Mouse (Mus musculus) MEL (cell line): ENCODE results near the gene Vav2. TPM values are rescaled to one million over a fixed set of nuclear protein-coding genes. Genes with fewer than 3 reads are reported as not detected.

ENCODE experiments used
- DNase-seq: peaks from one replicate; pipeline ENCODE4 v3.0.0; 2011; ENCODE audit warnings: low read depth, low spot score
- H3K27ac ChIP-seq: 2 replicates; pipeline ENCODE4 v1.5.1; 2012; ENCODE audit warnings: low read depth, mild to moderate bottlenecking, control low read depth, low read length, moderate library complexity; ENCODE audit not compliant: control insufficient read depth
- H3K27me3 ChIP-seq, 2 experiments: fragments of 150-350 bp in 1 of 2; sonication (generic) in 1 of 2; 2 replicates each; pipeline ENCODE4 v1.6.1; 2012; ENCODE audit warnings: low read length in 2 of 2, mild to moderate bottlenecking in 2 of 2, improper control_type of control experiment in 1 of 2, moderate library complexity in 1 of 2; ENCODE audit not compliant: insufficient read depth in 2 of 2, control insufficient read depth in 1 of 2
- H3K36me3 ChIP-seq, 2 experiments: 2 replicates each; pipeline ENCODE4 v1.6.1; 2012 to 2014; ENCODE audit warnings: low read length in 2 of 2, improper control_type of control experiment in 1 of 2, inconsistent platforms in 1 of 2, mild to moderate bottlenecking in 1 of 2; ENCODE audit not compliant: insufficient read depth in 2 of 2, control insufficient read depth in 1 of 2
- H3K4me1 ChIP-seq, 2 experiments: fragments of 150-350 bp in 1 of 2; sonication (generic) in 1 of 2; 2 replicates each; pipeline ENCODE4 v1.6.1; 2012; ENCODE audit warnings: low read length in 2 of 2, improper control_type of control experiment in 1 of 2, mild to moderate bottlenecking in 1 of 2; ENCODE audit not compliant: insufficient read depth in 2 of 2, control insufficient read depth in 1 of 2
- H3K4me3 ChIP-seq, 2 experiments: fragments of 150-350 bp in 1 of 2; sonication (generic) in 1 of 2; 2 replicates each; pipeline ENCODE4 v1.5.1; 2012; ENCODE audit warnings: low read depth in 2 of 2, low read length in 2 of 2, mild to moderate bottlenecking in 2 of 2, moderate library complexity in 2 of 2, control low read depth in 1 of 2, improper control_type of control experiment in 1 of 2; ENCODE audit not compliant: control insufficient read depth in 1 of 2, insufficient read depth in 1 of 2
- H3K79me2 ChIP-seq: 2 replicates; pipeline ENCODE4 v1.6.1; 2012; ENCODE audit warnings: mild to moderate bottlenecking, low read length, moderate library complexity; ENCODE audit not compliant: control insufficient read depth, poor library complexity, insufficient read depth
- H3K9ac ChIP-seq: 2 replicates; pipeline ENCODE4 v1.6.1; 2012; ENCODE audit warnings: low read depth, mild to moderate bottlenecking, control low read depth, low read length, moderate library complexity; ENCODE audit not compliant: control insufficient read depth, poor library complexity, severe bottlenecking
- H3K9me3 ChIP-seq: fragments of 150-350 bp; sonication (generic); replicated peaks from 2 replicates; pipeline ENCODE4 v1.6.1; 2012; ENCODE audit warnings: mild to moderate bottlenecking, low read length, improper control_type of control experiment, moderate library complexity; ENCODE audit not compliant: insufficient read depth
- CHD1 ChIP-seq: IDR thresholded peaks from 2 replicates; pipeline ENCODE4 v1.6.1; 2012; ENCODE audit warnings: low read depth, mild to moderate bottlenecking, inconsistent platforms, low read length, improper control_type of control experiment
- E2F4 ChIP-seq: IDR thresholded peaks from 2 replicates; pipeline ENCODE4 v1.6.1; 2011; ENCODE audit warnings: low read depth, low read length, improper control_type of control experiment, borderline replicate concordance
- ELF1 ChIP-seq: IDR thresholded peaks from 2 replicates; pipeline ENCODE4 v1.6.1; 2014; ENCODE audit warnings: low read depth, mild to moderate bottlenecking, inconsistent platforms, low read length, improper control_type of control experiment, moderate library complexity
- EP300 ChIP-seq, 2 experiments: IDR thresholded peaks; 2 replicates each; pipeline ENCODE4 v1.6.1; 2011; ENCODE audit warnings: improper control_type of control experiment in 2 of 2, low read length in 2 of 2, low read depth in 1 of 2, mild to moderate bottlenecking in 1 of 2
- ETS1 ChIP-seq: IDR thresholded peaks from 2 replicates; pipeline ENCODE4 v1.6.1; 2012; ENCODE audit warnings: low read depth, mild to moderate bottlenecking, inconsistent platforms, low read length, improper control_type of control experiment, moderate library complexity
- HCFC1 ChIP-seq: IDR thresholded peaks from 2 replicates; pipeline ENCODE4 v1.6.1; 2012; ENCODE audit warnings: low read depth, mild to moderate bottlenecking, inconsistent platforms, low read length, improper control_type of control experiment, moderate library complexity
- JUND ChIP-seq: IDR thresholded peaks from 2 replicates; pipeline ENCODE4 v1.6.1; 2011; ENCODE audit warnings: low read depth, mild to moderate bottlenecking, improper control_type of control experiment, low read length
- MAFK ChIP-seq: IDR thresholded peaks from 2 replicates; pipeline ENCODE4 v1.6.1; 2011; ENCODE audit warnings: low read depth, mild to moderate bottlenecking, low read length, improper control_type of control experiment, borderline replicate concordance
- MAX ChIP-seq: IDR thresholded peaks from 2 replicates; pipeline ENCODE4 v1.6.1; 2011; ENCODE audit warnings: low read length, improper control_type of control experiment
- MAZ ChIP-seq: IDR thresholded peaks from 2 replicates; pipeline ENCODE4 v1.6.1; 2012; ENCODE audit warnings: low read depth, mild to moderate bottlenecking, inconsistent platforms, low read length, improper control_type of control experiment
- MXI1 ChIP-seq: IDR thresholded peaks from 2 replicates; pipeline ENCODE4 v1.6.1; 2011; ENCODE audit warnings: mild to moderate bottlenecking, low read depth, low read length, improper control_type of control experiment
- MYC ChIP-seq: IDR thresholded peaks from 2 replicates; pipeline ENCODE4 v1.6.1; 2011; ENCODE audit warnings: low read depth, mild to moderate bottlenecking, low read length, improper control_type of control experiment, moderate library complexity
- NRF1 ChIP-seq: IDR thresholded peaks from 2 replicates; pipeline ENCODE4 v1.6.1; 2014; ENCODE audit warnings: low read depth, mild to moderate bottlenecking, inconsistent platforms, low read length, improper control_type of control experiment, moderate library complexity; ENCODE audit not compliant: poor library complexity, insufficient read depth, severe bottlenecking
- POLR2A ChIP-seq, 2 experiments: IDR thresholded peaks; 2 replicates each; pipeline ENCODE4 v1.6.1; 2011 to 2012; ENCODE audit warnings: low read length in 2 of 2, mild to moderate bottlenecking in 2 of 2, control low read depth in 1 of 2, improper control_type of control experiment in 1 of 2, low read depth in 1 of 2, moderate library complexity in 1 of 2; ENCODE audit not compliant: control insufficient read depth in 1 of 2, insufficient read depth in 1 of 2, poor library complexity in 1 of 2
- POLR2AphosphoS2 ChIP-seq: IDR thresholded peaks from 2 replicates; pipeline ENCODE4 v1.6.1; 2011; ENCODE audit warnings: low read length, improper control_type of control experiment
- POLR2AphosphoS5 ChIP-seq: IDR thresholded peaks from 2 replicates; pipeline ENCODE4 v1.6.1; 2012; ENCODE audit warnings: low read depth, borderline replicate concordance, mild to moderate bottlenecking, inconsistent platforms, low read length, moderate library complexity, mixed read lengths
- RCOR1 ChIP-seq: IDR thresholded peaks from 2 replicates; pipeline ENCODE4 v1.6.1; 2012; ENCODE audit warnings: low read depth, mild to moderate bottlenecking, inconsistent platforms, low read length, improper control_type of control experiment
- SIN3A ChIP-seq: IDR thresholded peaks from 2 replicates; pipeline ENCODE4 v1.6.1; 2012; ENCODE audit warnings: low read length, improper control_type of control experiment, inconsistent platforms
- TAL1 ChIP-seq: IDR thresholded peaks from 2 replicates; pipeline ENCODE4 v1.6.1; 2012; ENCODE audit warnings: mild to moderate bottlenecking, inconsistent platforms, low read length, moderate library complexity, mixed read lengths
- TBP ChIP-seq: IDR thresholded peaks from 2 replicates; pipeline ENCODE4 v1.8.0; 2011; ENCODE audit warnings: low read depth, low read length, improper control_type of control experiment
- TCF12 ChIP-seq: IDR thresholded peaks from 2 replicates; pipeline ENCODE4 v1.6.1; 2014; ENCODE audit warnings: low read depth, mild to moderate bottlenecking, inconsistent platforms, low read length, improper control_type of control experiment, moderate library complexity
- UBTF ChIP-seq: IDR thresholded peaks from 2 replicates; pipeline ENCODE4 v1.6.1; 2012; ENCODE audit warnings: low read depth, mild to moderate bottlenecking, inconsistent platforms, low read length, improper control_type of control experiment, moderate library complexity, borderline replicate concordance; ENCODE audit not compliant: insufficient read depth
- USF1 ChIP-seq: IDR thresholded peaks from 2 replicates; pipeline ENCODE4 v1.6.1; 2014; ENCODE audit warnings: low read depth, mild to moderate bottlenecking, inconsistent platforms, low read length, improper control_type of control experiment, moderate library complexity
- ZC3H11A ChIP-seq: IDR thresholded peaks from 2 replicates; pipeline ENCODE4 v1.6.1; 2012; ENCODE audit warnings: low read depth, mild to moderate bottlenecking, inconsistent platforms, low read length, improper control_type of control experiment
- ZKSCAN1 ChIP-seq: IDR thresholded peaks from 2 replicates; pipeline ENCODE4 v1.6.1; 2012; ENCODE audit warnings: low read depth, mild to moderate bottlenecking, inconsistent platforms, low read length, improper control_type of control experiment, moderate library complexity
- polyA plus RNA-seq, 2 experiments: library from polyadenylated mRNA; stranded (reverse) in 1 of 2; unstranded in 1 of 2; fragments of >175 nt in 1 of 2; fragments of >200 nt in 1 of 2; gene quantifications; 2 replicates each; pipeline versions ENCODE4 v1.2.1 to v1.2.4; 2012; ENCODE audit warnings: low replicate concordance in 2 of 2, low read depth in 1 of 2; ENCODE audit not compliant: insufficient read length in 2 of 2, insufficient read depth in 1 of 2, missing spikeins in 1 of 2
- total RNA-seq: library from RNA; depleted of rRNA; stranded (reverse); fragments of 300-350 nt; gene quantifications from 2 replicates; pipeline ENCODE4 v1.2.3, GENCODE M21; 2012

The Vav2 gene
- total and polyA plus RNA-seq, 3 experiments, result 8.8 to 15.9 TPM; not detected in 1

DNA sequence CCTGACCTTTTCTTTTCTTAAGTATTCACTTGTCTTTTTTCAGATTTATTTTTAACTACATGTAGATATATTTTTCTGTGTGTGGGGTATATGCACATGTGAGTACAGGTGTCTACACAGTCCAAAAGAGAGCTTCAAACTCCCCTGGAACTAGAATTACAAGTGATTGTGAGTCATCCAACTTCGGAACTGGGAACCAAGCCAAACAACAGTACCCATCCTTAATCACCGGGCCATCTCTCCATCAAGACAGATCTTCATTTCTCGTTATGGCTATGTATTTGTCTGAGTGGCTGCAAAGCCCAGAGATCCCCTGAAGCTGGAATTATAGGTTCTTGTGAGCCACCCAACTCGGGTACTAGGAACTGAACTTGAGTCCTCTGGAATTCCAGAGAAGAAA is 61.5 kb downstream of the Vav2 start:
- no peak for TF ChIP-seq USF1
- TF ChIP-seq ZC3H11A, result no peak
- TF ChIP-seq POLR2AphosphoS2, result no peak
- no peak for TF ChIP-seq TBP
- TF ChIP-seq MAX, result no peak
- no peak for TF ChIP-seq SIN3A
- no peak for TF ChIP-seq ELF1
- no peak for TF ChIP-seq MAFK
- TF ChIP-seq MXI1, result no peak
- TF ChIP-seq NRF1, result no peak
- no peak for TF ChIP-seq ZKSCAN1
- TF ChIP-seq UBTF, result no peak
- TF ChIP-seq MYC, result no peak
- TF ChIP-seq HCFC1, result no peak
- TF ChIP-seq CHD1, result no peak
- TF ChIP-seq ETS1, result no peak
- no peak for TF ChIP-seq JUND
- no peak overlapping the region for H3K9ac ChIP-seq
- no peak overlapping the region for H3K4me3 ChIP-seq
- no peak overlapping the region for H3K27ac ChIP-seq
- no peaks in the 10 kb centered on the region for H3K36me3 ChIP-seq
- H3K4me1 ChIP-seq, result no peaks in the 10 kb centered on the region
- no peaks in the 10 kb centered on the region for H3K79me2 ChIP-seq
- H3K9me3 ChIP-seq, result no peaks in the 10 kb centered on the region
- H3K27me3 ChIP-seq, result no peaks in the 10 kb centered on the region
- peak; percentile 17 for DNase-seq

DNA sequence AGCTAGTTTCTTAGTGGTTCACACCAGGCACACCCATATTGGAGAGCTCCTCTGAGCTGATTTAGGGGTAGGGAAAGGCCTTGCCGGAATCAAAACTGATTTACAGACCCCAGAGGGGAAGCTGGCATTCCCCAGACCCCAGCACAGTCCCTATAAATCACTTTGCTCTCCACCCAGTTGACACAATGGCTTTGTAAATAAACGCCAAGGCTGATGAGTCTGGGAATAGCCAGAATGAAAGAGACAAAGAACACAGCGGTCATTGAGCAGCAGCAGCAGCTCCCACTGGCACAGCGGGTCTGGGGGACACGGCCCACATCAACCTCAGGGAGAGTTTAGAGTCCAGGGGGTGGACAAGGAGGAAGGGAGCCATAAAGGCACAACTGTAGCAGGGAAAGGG is 65.0 kb downstream of the Vav2 start:
- H3K4me3 ChIP-seq, result no peak overlapping the region
- H3K79me2 ChIP-seq, result no peaks in the 10 kb centered on the region
- H3K9ac ChIP-seq, result no peak overlapping the region
- no peaks in the 10 kb centered on the region for H3K27me3 ChIP-seq
- no peak for DNase-seq
- no peaks in the 10 kb centered on the region for H3K9me3 ChIP-seq
- no peak for TF ChIP-seq MAFK
- no peak for TF ChIP-seq POLR2AphosphoS5
- TF ChIP-seq MAZ, result no peak
- TF ChIP-seq POLR2AphosphoS2, result no peak
- TF ChIP-seq RCOR1, result no peak
- no peak for TF ChIP-seq EP300 (IDR thresholded peaks at IDR 0.05; ENCODE audit: low read depth in 1 of 2, low read length in 2 of 2)
- no peak for TF ChIP-seq ELF1
- no peak for TF ChIP-seq HCFC1
- no peak for TF ChIP-seq TCF12
- no peak for TF ChIP-seq ZC3H11A
- no peak for TF ChIP-seq MXI1
- TF ChIP-seq TAL1, result no peak
- TF ChIP-seq USF1, result no peak
- no peak for TF ChIP-seq ETS1
- TF ChIP-seq ZKSCAN1, result no peak
- no peak for TF ChIP-seq POLR2A (IDR thresholded peaks at IDR 0.05; ENCODE audit: control insufficient read depth in 1 of 2, insufficient read depth in 1 of 2, low read depth in 1 of 2, low read length in 2 of 2, poor library complexity in 1 of 2)
- no peak for TF ChIP-seq MAX
- TF ChIP-seq NRF1, result no peak
- no peak for TF ChIP-seq E2F4
- H3K27ac ChIP-seq, result no peak overlapping the region
- H3K4me1 ChIP-seq, result no peaks in the 10 kb centered on the region
- no peaks in the 10 kb centered on the region for H3K36me3 ChIP-seq
